Mouse (Mus musculus) stomach, postnatal 0 days (tissue): ENCODE measurements around the gene Stk4.

ENCODE experiments used
- CTCF ChIP-seq: IDR thresholded peaks from 2 replicates; pipeline ENCODE4 v1.5.1; 2016; ENCODE audit warnings: antibody characterized with exemption, low read depth, mild to moderate bottlenecking, moderate library complexity
- EP300 ChIP-seq: optimal IDR thresholded peaks from 2 replicates; pipeline ENCODE3; 2016; ENCODE audit warnings: antibody characterized with exemption

DNA sequence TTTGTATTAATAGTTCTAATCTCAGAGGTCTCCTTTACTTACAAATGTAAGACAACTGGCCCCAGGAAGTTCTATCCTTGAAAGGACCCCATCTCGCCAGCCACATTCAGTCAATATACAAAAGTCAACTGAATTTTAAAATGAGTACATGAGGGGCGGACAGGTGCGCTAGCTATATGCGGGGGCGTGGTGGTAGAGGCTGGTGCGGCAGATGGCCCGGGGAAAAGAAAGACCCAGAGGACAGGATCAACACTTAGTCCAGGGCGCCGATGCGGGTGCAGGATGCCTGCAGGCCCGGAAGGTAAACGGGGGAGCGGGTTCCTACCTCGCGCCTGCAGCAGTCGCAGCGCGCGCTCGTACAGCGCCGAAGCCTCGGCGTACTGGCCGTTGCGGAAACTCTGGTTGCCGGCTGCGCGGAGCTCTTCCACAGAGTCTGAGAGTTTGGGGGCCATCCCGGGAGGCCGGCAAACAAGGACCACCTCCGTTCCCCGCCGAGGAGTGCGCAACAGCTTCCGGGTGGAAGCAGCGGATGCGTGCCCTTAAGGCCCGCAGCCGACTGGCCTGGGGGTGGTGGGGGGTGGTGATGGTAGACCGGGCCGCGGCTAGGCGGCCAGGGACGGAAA, at the start of gene Stk4:
- TF ChIP-seq EP300 = no peak
- TF ChIP-seq CTCF = no peak
